Comparison of ENCODE assay signal across 33 mouse cellular contexts in genomic region chr6:136341093-136341492, GRCm38 (mm10). TPM values are rescaled to one million over a fixed set of nuclear protein-coding genes. Genes with fewer than 3 reads are reported as not detected.
DNase-seq lines count a peak whose midpoint lies in the region; ATAC-seq and TF ChIP-seq lines count a peak whose summit lies in the region.
"Had no signal": no experiment of that assay in that cellular context is flagged by ENCODE, and none has a peak within 500 bp of the region (broad histone marks: within the 10 kb centered on the region; RNA-seq: fewer than 3 reads in every experiment).

No protein-coding gene starts in this region.

- whole genome bisulfite sequencing in intestine, postnatal 0 days = 78% methylated on average over 1 of the region's 1 CpGs
- 80% methylated on average over 1 of the region's 1 CpGs for WGBS in intestine, embryonic 15.5 days

- no peak overlapping the region for H3K9ac ChIP-seq in intestine, postnatal 0 days (ENCODE audit: low read depth, low read length)
- no peak overlapping the region for H3K9ac ChIP-seq in intestine, embryonic 15.5 days
- no peak overlapping the region for H3K9ac ChIP-seq in CH12.LX (ENCODE audit: insufficient read depth, low read depth)
- H3K9ac ChIP-seq: embryonic facial prominence, embryonic 13.5 days; forebrain, embryonic 12.5 days; forebrain, embryonic 15.5 days; hindbrain, embryonic 13.5 days had no signal

- dilution Hi-C loops in CH12.LX (cut with MboI; ENCODE audit: extremely low pct_ligation_motif_present, extremely low pct_unique_long_range_greater_than_20kb, low sequenced_read_pairs) = no loop called here

- H3K27me3 ChIP-seq in intestine, postnatal 0 days (replicated peaks; ENCODE audit: control insufficient read depth, insufficient read depth, low read length) = no peaks in the 10 kb centered on the region
- H3K27me3 ChIP-seq in intestine, embryonic 15.5 days (replicated peaks) = no peaks in the 10 kb centered on the region
- peaks cover 14% of the 10 kb centered on the region for H3K27me3 ChIP-seq in CH12.LX (replicated peaks)
- H3K27me3 ChIP-seq: embryonic facial prominence, embryonic 13.5 days; forebrain, embryonic 12.5 days; forebrain, embryonic 15.5 days; hindbrain, embryonic 13.5 days had no signal

- no peak for ATAC-seq in CD4-positive, CD25-positive, alpha-beta regulatory T cell, adult 4 months
- ATAC-seq in intestine, postnatal 0 days = no peak
- no peak for ATAC-seq in intestine, embryonic 15.5 days
- ATAC-seq: forebrain, embryonic 15.5 days had no signal

- no peak overlapping the region for H3K27ac ChIP-seq in intestine, postnatal 0 days (ENCODE audit: low read depth, low read length)
- H3K27ac ChIP-seq in intestine, embryonic 15.5 days = no peak overlapping the region
- no peak overlapping the region for H3K27ac ChIP-seq in CH12.LX (ENCODE audit: insufficient read depth, low read depth)
- H3K27ac ChIP-seq: embryonic facial prominence, embryonic 10.5 days; embryonic facial prominence, embryonic 13.5 days; forebrain, embryonic 12.5 days; forebrain, embryonic 15.5 days; hindbrain, embryonic 10.5 days; hindbrain, embryonic 13.5 days had no signal

- no peaks in the 10 kb centered on the region for H3K79me2 ChIP-seq in CH12.LX (replicated peaks; ENCODE audit: control insufficient read depth, extremely low read depth, insufficient read depth, poor library complexity, severe bottlenecking)

- in situ Hi-C loops in CH12.LX (cut with MboI; ENCODE audit: low pct_ligation_motif_present, low pct_unique_long_range_greater_than_20kb, low sequenced_read_pairs) = no loop called here

- H3K9me3 ChIP-seq in intestine, postnatal 0 days (ENCODE audit: control insufficient read depth) = no peaks in the 10 kb centered on the region
- no peaks in the 10 kb centered on the region for H3K9me3 ChIP-seq in intestine, embryonic 15.5 days
- H3K9me3 ChIP-seq in CH12.LX (replicated peaks; ENCODE audit: low read length) = no peaks in the 10 kb centered on the region
- H3K9me3 ChIP-seq: embryonic facial prominence, embryonic 10.5 days; embryonic facial prominence, embryonic 13.5 days; forebrain, embryonic 12.5 days; forebrain, embryonic 15.5 days; hindbrain, embryonic 10.5 days; hindbrain, embryonic 13.5 days had no signal

- H3K4me2 ChIP-seq in intestine, postnatal 0 days (replicated peaks; ENCODE audit: low read depth) = no peak overlapping the region
- no peak overlapping the region for H3K4me2 ChIP-seq in intestine, embryonic 15.5 days (replicated peaks)
- no peak overlapping the region for H3K4me2 ChIP-seq in CH12.LX (ENCODE audit: insufficient read depth, low read depth, poor library complexity, severe bottlenecking)
- H3K4me2 ChIP-seq: embryonic facial prominence, embryonic 13.5 days; forebrain, embryonic 12.5 days; forebrain, embryonic 15.5 days; heart, embryonic 11.5 days; hindbrain, embryonic 13.5 days had no signal

- TF ChIP-seq RAD21 in CH12.LX (IDR thresholded peaks at IDR 0.05; ENCODE audit: low read depth, low read length) = no peak

- no peaks in the 10 kb centered on the region for H3K36me3 ChIP-seq in intestine, postnatal 0 days (ENCODE audit: control insufficient read depth, insufficient read depth)
- no peaks in the 10 kb centered on the region for H3K36me3 ChIP-seq in intestine, embryonic 15.5 days
- H3K36me3 ChIP-seq in CH12.LX (replicated peaks in 1 of 2; ENCODE audit: control insufficient read depth in 1 of 2, insufficient read depth in 1 of 2, low read length in 1 of 2) = no peaks in the 10 kb centered on the region
- H3K36me3 ChIP-seq: embryonic facial prominence, embryonic 10.5 days; embryonic facial prominence, embryonic 13.5 days; forebrain, embryonic 12.5 days; forebrain, embryonic 15.5 days; G1E; hindbrain, embryonic 10.5 days; hindbrain, embryonic 13.5 days had no signal

- no peak overlapping the region for H3K4me3 ChIP-seq in intestine, postnatal 0 days (ENCODE audit: low read depth, low read length)
- H3K4me3 ChIP-seq in intestine, embryonic 15.5 days (replicated peaks) = no peak overlapping the region
- H3K4me3 ChIP-seq in CH12.LX (replicated peaks in 1 of 3; ENCODE audit: low read depth in 2 of 3, low read length in 2 of 3, poor library complexity in 1 of 3) = no peak overlapping the region
- H3K4me3 ChIP-seq: embryonic facial prominence, embryonic 10.5 days; embryonic facial prominence, embryonic 13.5 days; erythroblast, embryonic 14.5 days; forebrain, embryonic 12.5 days; forebrain, embryonic 15.5 days; hindbrain, embryonic 10.5 days; hindbrain, embryonic 13.5 days had no signal

- no peak for TF ChIP-seq EP300 in CH12.LX (IDR thresholded peaks at IDR 0.05; ENCODE audit: low read length)

- peak; percentile 9; the same call in 1 of the 2 replicates for TF ChIP-seq CTCF in intestine, postnatal 0 days (IDR thresholded peaks at IDR 0.05; ENCODE audit: low read depth)
- peak in 1 of 2 experiments; percentile 34; a peak in 2 of 4 replicates for TF ChIP-seq CTCF in CH12.LX (conservative IDR thresholded peaks at IDR 0.05 in 1 of 2, IDR thresholded peaks at IDR 0.05 in 1 of 2; ENCODE audit: low read depth in 2 of 2, low read length in 2 of 2)

- no peak for TF ChIP-seq POLR2A in CH12.LX (IDR thresholded peaks at IDR 0.05; ENCODE audit: low read depth, low read length)

- DNase-seq in CD4-positive, CD25-positive, alpha-beta regulatory T cell, adult 2 months (ENCODE audit: low read depth, low spot score) = peak; percentile 8
- no peak for DNase-seq in CH12.LX (ENCODE audit: extremely low read depth)
- DNase-seq in forelimb bud, embryonic 11.5 days (ENCODE audit: low read depth, low spot score) = peak; percentile 13
- no peak for DNase-seq in lung, postnatal 4 days
- no peak for DNase-seq in layer of hippocampus, postnatal 25 days (ENCODE audit: extremely low spot score in 1 of 2, low spot score in 1 of 2)
- DNase-seq: adrenal gland, adult 8-10 months; adrenal gland, postnatal 25 days; cerebellum, adult 11-12 months; cerebellum, adult 8-10 months; cerebellum, postnatal 10 days; cerebellum, postnatal 36 days; gastrocnemius, postnatal 10 days; gastrocnemius, postnatal 36 days had no signal

- no peaks in the 10 kb centered on the region for H3K4me1 ChIP-seq in intestine, postnatal 0 days (replicated peaks; ENCODE audit: control insufficient read depth, insufficient read depth, low read length)
- H3K4me1 ChIP-seq in intestine, embryonic 15.5 days (replicated peaks) = no peaks in the 10 kb centered on the region
- peaks cover 0 to 3% of the 10 kb centered on the region in 2 experiments; a peak in 2 of 4 replicates for H3K4me1 ChIP-seq in CH12.LX (ENCODE audit: control insufficient read depth in 1 of 2, insufficient read depth in 2 of 2)
- H3K4me1 ChIP-seq: embryonic facial prominence, embryonic 10.5 days; embryonic facial prominence, embryonic 13.5 days; forebrain, embryonic 12.5 days; hindbrain, embryonic 10.5 days; hindbrain, embryonic 13.5 days had no signal

TF ChIP-seq in CH12.LX, 34 proteins besides CTCF, POLR2A, EP300 and RAD21:
- no peak for TF ChIP-seq ETS1 (conservative IDR thresholded peaks at IDR 0.05; ENCODE audit: low read depth, low read length)
- no peak for TF ChIP-seq TCF12 (IDR thresholded peaks at IDR 0.05; ENCODE audit: low read depth, low read length)
- TF ChIP-seq ZNF384 (IDR thresholded peaks at IDR 0.05; ENCODE audit: low read depth, low read length) = peak; percentile 79
- TF ChIP-seq CHD1 (IDR thresholded peaks at IDR 0.05; ENCODE audit: low read depth, low read length) = no peak
- TF ChIP-seq TBP (conservative IDR thresholded peaks at IDR 0.05; ENCODE audit: low read depth, low read length) = no peak
- no peak for TF ChIP-seq MEF2A (IDR thresholded peaks at IDR 0.05; ENCODE audit: borderline replicate concordance, low read depth, low read length)
- no peak for TF ChIP-seq USF2 (conservative IDR thresholded peaks at IDR 0.05; ENCODE audit: low read depth, low read length)
- TF ChIP-seq MXI1 (IDR thresholded peaks at IDR 0.05; ENCODE audit: low read depth, low read length) = no peak
- 0 out of 2 replicates have a peak, but pooled peaks have one; percentile 12 for TF ChIP-seq SMC3 (IDR thresholded peaks at IDR 0.05; ENCODE audit: low read depth, low read length)
- no peak for TF ChIP-seq HCFC1 (IDR thresholded peaks at IDR 0.05; ENCODE audit: low read depth, low read length)
- no peak for TF ChIP-seq GABPA (IDR thresholded peaks at IDR 0.05; ENCODE audit: insufficient replicate concordance, low read depth, low read length)

RNA-seq across cellular contexts. Expression of gene Gm8994, which starts 13.8 kb away (rescaled TPM):
- polyA plus RNA-seq in CD4-positive, CD25-positive, alpha-beta regulatory T cell, adult 4 months (2017; shearing (Covaris generic)) = not detected
- polyA plus RNA-seq in intestine, postnatal 0 days (2015; fragmentation: Nextera tagmentation; extraction: Ambion mirVana) = not detected in 2 replicates
- not detected in 2 replicates for polyA plus RNA-seq in intestine, embryonic 15.5 days (2015; fragmentation: Nextera tagmentation; extraction: Ambion mirVana)
- total RNA-seq in CH12.LX (2012; rRNA removed) (0.21 TPM in 1 of 2 replicates, not detected in the other), CH12.LX (2014; rRNA removed) (0.34 TPM in 1 of 2 replicates, not detected in the other)
- polyA plus RNA-seq in CH12.LX (2012; ENCODE audit: insufficient read length, low read depth) = 0.38 TPM in 1 of 2 replicates, not detected in the other
- total RNA-seq in layer of hippocampus, postnatal 25 days (2021) = not detected
- total RNA-seq: adrenal gland, adult 8-10 months; adrenal gland, postnatal 25 days; G1E; gastrocnemius, adult 18-20 months; gastrocnemius, postnatal 10 days; gastrocnemius, postnatal 36 days; granulocyte monocyte progenitor cell, adult 5-6 weeks; heart, adult 8-10 months; heart, postnatal 25 days had no signal
- polyA plus RNA-seq: brain, embryonic 14.5 days; embryonic facial prominence, embryonic 10.5 days; embryonic facial prominence, embryonic 13.5 days; erythroblast, embryonic 14.5 days; forebrain, embryonic 12.5 days; forebrain, embryonic 15.5 days; heart, embryonic 11.5 days; heart, embryonic 14.5 days; heart, postnatal 0 days; hindbrain, embryonic 10.5 days; hindbrain, embryonic 13.5 days; intestine, embryonic 14.5 days had no signal

Comparison
In these comparisons a context has a peak if more than half of its experiments do, and no peak if none do; other contexts are left out.
1. DNase-seq: peak in CD4-positive, CD25-positive, alpha-beta regulatory T cell, adult 2 months (single experiment) and forelimb bud, embryonic 11.5 days (single experiment); none in CH12.LX (single experiment), lung, postnatal 4 days (0 of 2) and layer of hippocampus, postnatal 25 days (0 of 2).